Mouse (Mus musculus) heart, embryonic 10.5 days (tissue): Measurements from ENCODE around the gene Mgll. TPM values are rescaled to one million over a fixed set of nuclear protein-coding genes. Genes with fewer than 3 reads are reported as not detected.

ENCODE experiments used
- DNase-seq: peaks from one replicate; pipeline ENCODE4 v3.0.0-alpha.2; 2017; ENCODE audit warnings: low spot score
- H3K27ac ChIP-seq: fragments of 300-500 bp; sonication (generic); 2 replicates; pipeline ENCODE4 v1.5.1; 2016; ENCODE audit warnings: mild to moderate bottlenecking
- H3K27me3 ChIP-seq: fragments of 300-500 bp; sonication (generic); 2 replicates; pipeline ENCODE4 v1.6.1; 2016; ENCODE audit warnings: mild to moderate bottlenecking; ENCODE audit not compliant: poor library complexity, insufficient read depth, severe bottlenecking
- H3K36me3 ChIP-seq: fragments of 300-500 bp; sonication (generic); 2 replicates; pipeline ENCODE4 v1.6.1; 2016; ENCODE audit warnings: mild to moderate bottlenecking, moderate library complexity
- H3K4me1 ChIP-seq: fragments of 300-500 bp; sonication (generic); 2 replicates; pipeline ENCODE4 v1.6.1; 2016; ENCODE audit warnings: mild to moderate bottlenecking
- H3K4me3 ChIP-seq: fragments of 300-500 bp; sonication (generic); 2 replicates; pipeline ENCODE4 v1.5.1; 2016; ENCODE audit warnings: mild to moderate bottlenecking, moderate library complexity
- H3K9me3 ChIP-seq: fragments of 300-500 bp; sonication (generic); 2 replicates; pipeline ENCODE4 v1.6.1; 2016; ENCODE audit warnings: mild to moderate bottlenecking, moderate library complexity
- whole genome bisulfite sequencing: fragments of 180-500 bp; shearing (Covaris S2); methylation state at CpG from one replicate; pipeline ENCODE4 v1.1.7; 2016; 5-methylcytosine and 5-hydroxymethylcytosine counted together
- polyA plus RNA-seq: library from polyadenylated mRNA; unstranded; fragments of >200 nt; fragmentation: Nextera tagmentation; extraction: Ambion mirVana; gene quantifications from 2 replicates; pipeline ENCODE4 v1.2.1, GENCODE M21; 2016

Gene Mgll
- polyA plus RNA-seq, result 5.4 and 6.4 TPM in 2 replicates

DNA sequence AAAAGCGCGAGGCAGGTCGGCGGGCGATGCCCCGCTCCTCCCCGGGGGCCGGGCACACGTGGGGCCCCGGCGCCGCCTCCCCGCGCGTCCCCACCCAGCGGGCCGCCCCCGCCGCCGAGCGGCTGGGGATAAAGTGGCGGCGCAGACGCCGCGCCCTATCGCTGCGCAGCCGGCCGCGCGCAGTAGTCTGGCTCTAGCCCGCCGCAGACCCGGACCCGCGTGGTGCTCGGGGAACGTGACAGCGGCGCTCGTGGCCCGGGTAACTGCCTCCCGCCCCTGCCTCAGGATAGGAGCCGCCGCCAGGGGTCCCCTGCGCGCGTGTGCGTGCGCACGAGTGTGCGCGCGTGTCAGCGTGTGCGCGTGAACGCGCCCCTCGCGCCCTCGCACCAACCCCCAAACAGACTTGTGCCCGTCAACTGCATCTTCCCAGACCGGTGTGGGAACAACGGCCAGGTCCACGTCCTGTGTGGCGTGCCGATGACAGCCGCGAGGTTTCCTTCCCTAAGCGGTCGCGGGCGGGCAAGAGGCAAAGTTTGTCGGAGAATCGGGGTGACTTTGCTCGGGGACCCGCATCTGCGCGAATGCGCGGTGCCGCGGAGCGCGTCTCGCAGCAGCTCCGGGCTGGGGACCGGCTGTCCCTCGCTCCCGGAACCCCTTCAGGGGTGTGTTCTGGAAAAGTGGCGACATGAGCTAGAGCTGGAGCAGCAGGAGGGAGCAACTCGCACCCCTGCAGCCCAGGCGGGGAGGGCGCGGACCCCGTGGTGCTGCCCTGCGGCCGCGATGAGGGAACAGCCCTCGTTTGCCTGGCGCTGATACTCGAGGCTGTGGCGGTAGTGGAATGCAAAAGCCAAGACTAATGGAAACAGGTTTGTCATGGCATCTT, at the start of gene Mgll:
TSS of gene Mgll (plus strand) at position 100 of the 883 bp plus-strand sequence.
- Histone ChIP-seq H3K9me3 (no peaks in the 10 kb centered on the region), H3K4me1 (peaks cover 17% of the 10 kb centered on the region; the same call in 1 of the 2 replicates), H3K4me3 (peak within 1 kb of the TSS; percentile 77), H3K27ac (peak within 1 kb of the TSS; percentile 89), H3K27me3 (peaks cover 39% of the 10 kb centered on the region), H3K36me3 (no peaks in the 10 kb centered on the region)
- DNase-seq, result peak; percentile 79
- WGBS, result under 1% methylated on average over 104 of the region's 105 CpGs

GRCm38 (mm10) chr6:88675815-88676214, 48.4 kb upstream of the Mgll start:
- Histone ChIP-seq H3K27ac (no peak overlapping the region), H3K36me3 (no peaks in the 10 kb centered on the region), H3K4me1 (no peaks in the 10 kb centered on the region), H3K9me3 (no peaks in the 10 kb centered on the region), H3K4me3 (no peak overlapping the region), H3K27me3 (no peaks in the 10 kb centered on the region)
- 83% methylated on average over 2 of the region's 2 CpGs for WGBS
- DNase-seq, result no peak

- Histone ChIP-seq H3K27ac (no peak overlapping the region), H3K4me1 (no peaks in the 10 kb centered on the region), H3K27me3 (no peaks in the 10 kb centered on the region), H3K36me3 (no peaks in the 10 kb centered on the region), H3K9me3 (no peaks in the 10 kb centered on the region), H3K4me3 (no peak overlapping the region)
- no peak for DNase-seq
- WGBS, result 84% methylated on average over 6 of the region's 6 CpGs
These were observed 47.2 kb upstream of the Mgll start for GRCm38 (mm10) chr6:88676753-88677736.

DNA sequence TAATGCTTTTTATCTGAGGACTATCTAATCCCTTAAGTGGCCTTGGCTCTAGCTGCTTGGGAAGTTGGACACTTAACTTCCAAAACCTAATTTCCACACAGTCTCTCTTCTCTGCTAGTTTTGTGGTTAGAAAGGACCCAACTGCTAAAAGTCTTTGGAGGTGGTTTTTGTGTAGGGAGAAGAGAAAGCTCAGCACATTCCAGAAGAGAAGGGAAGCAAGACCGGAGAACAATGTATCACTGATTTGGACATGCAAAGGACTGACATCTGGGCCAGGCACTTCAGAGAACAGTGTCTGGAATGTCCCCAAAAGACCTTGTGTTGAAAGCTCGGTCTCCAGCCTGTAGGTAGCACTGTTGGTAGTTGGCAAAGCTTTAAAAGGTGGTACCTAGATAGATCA, 46.5 kb upstream of the Mgll start:
- Histone ChIP-seq H3K27me3 (no peaks in the 10 kb centered on the region), H3K36me3 (no peaks in the 10 kb centered on the region), H3K27ac (no peak overlapping the region), H3K9me3 (no peaks in the 10 kb centered on the region), H3K4me1 (no peaks in the 10 kb centered on the region), H3K4me3 (no peak overlapping the region)
- DNase-seq, result no peak
- WGBS, result 50% methylated on average over 2 of the region's 2 CpGs

GRCm38 (mm10) chr6:88681026-88681425, 43.2 kb upstream of the Mgll start:
- no peak for DNase-seq
- 64% methylated on average over 3 of the region's 3 CpGs for WGBS
- no peaks in the 10 kb centered on the region for H3K9me3 ChIP-seq

DNA sequence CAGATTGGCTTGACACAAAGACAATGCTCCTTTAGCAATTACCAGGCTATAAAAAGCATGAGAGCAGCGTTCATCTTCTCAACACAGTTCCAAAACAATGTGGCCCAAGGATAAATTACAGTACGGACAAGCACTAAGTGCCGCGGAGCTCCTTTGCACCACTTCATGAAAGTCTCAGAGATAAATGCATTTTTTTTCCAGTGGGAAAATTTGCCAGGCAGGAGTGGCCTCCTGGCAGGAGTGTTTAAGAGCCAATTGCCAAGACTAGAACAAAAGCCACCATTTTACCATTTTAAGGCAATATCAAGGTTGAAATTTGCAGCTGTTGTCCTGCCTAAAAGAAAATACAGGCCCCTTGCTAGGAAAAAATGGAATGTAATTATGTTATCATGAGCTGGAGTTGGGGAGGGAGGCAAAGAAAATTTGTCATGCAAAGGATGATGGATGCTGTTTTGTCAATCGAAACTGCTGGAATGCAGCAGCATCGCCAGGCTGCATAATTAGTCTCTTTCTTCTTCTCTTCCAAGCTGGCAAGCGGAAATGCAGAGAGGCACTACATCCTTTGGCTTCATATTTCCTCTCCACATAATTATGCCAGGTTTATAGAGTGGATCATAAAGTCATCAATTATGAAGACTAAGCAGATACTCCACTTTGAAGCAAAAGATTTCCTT, 40.7 kb upstream of the Mgll start:
- no peaks in the 10 kb centered on the region for H3K27me3 ChIP-seq
- no peak overlapping the region for H3K4me3 ChIP-seq
- no peak for DNase-seq
- WGBS, result 73% methylated on average over 7 of the region's 7 CpGs
- H3K4me1 ChIP-seq, result no peaks in the 10 kb centered on the region
- no peak overlapping the region for H3K27ac ChIP-seq
- no peaks in the 10 kb centered on the region for H3K36me3 ChIP-seq
- H3K9me3 ChIP-seq, result no peaks in the 10 kb centered on the region

More at GRCm38 (mm10) chr6:88681026-88681425, 43.2 kb upstream of the Mgll start:
- H3K36me3 ChIP-seq, result no peaks in the 10 kb centered on the region
- H3K4me3 ChIP-seq, result no peak overlapping the region
- H3K27ac ChIP-seq, result no peak overlapping the region
- no peaks in the 10 kb centered on the region for H3K27me3 ChIP-seq
- H3K4me1 ChIP-seq, result no peaks in the 10 kb centered on the region

DNA sequence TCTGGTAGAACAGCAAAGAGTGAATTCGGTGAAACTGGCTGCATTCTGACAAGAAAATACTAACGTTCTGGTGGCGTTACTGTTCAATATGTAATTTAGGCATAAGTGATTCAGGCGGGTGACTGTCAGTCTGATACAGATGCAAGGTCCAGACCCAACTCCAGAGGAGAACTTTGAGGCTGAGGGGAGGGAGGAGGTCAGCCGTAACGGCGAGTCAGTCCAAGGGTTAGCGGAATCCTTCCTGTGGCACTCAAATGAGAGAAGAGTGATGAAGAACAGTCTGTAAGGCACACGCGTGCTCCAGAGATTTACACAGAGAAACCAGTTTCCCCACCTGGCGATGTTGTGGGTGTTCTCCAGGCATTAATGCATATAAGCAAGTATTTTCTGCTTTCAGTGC, 36.0 kb upstream of the Mgll start:
- no peaks in the 10 kb centered on the region for H3K36me3 ChIP-seq
- WGBS, result 85% methylated on average over 11 of the region's 11 CpGs
- DNase-seq, result no peak

DNA sequence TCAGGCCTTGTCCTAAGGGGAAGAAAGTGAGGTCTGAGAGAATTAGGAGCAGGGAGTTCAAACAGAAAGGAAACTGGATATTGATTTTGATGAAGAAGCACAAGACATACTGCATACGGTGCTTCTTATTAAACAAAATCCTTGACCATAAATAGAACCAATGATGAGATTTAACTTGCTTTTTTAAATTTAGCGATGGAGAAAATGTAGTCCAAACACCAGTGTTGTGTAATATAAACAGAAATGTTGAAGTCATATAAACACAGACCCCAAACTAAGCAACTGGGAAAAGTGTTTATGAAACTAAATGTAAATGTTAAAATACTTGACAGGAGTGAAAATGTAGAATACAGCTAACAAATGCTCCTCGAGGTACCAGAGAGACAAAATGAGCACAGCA, 35.5 kb upstream of the Mgll start:
- Histone ChIP-seq H3K4me1 (no peaks in the 10 kb centered on the region), H3K9me3 (no peaks in the 10 kb centered on the region), H3K36me3 (no peaks in the 10 kb centered on the region), H3K27me3 (no peaks in the 10 kb centered on the region), H3K27ac (no peak overlapping the region), H3K4me3 (no peak overlapping the region)
- WGBS, result 80% methylated on average over 3 of the region's 3 CpGs
- DNase-seq, result no peak

More for the DNA sequence above, 36.0 kb upstream of the Mgll start:
- Histone ChIP-seq H3K9me3 (no peaks in the 10 kb centered on the region), H3K4me3 (no peak overlapping the region), H3K27me3 (no peaks in the 10 kb centered on the region), H3K27ac (no peak overlapping the region), H3K4me1 (no peaks in the 10 kb centered on the region)

- WGBS, result 49% methylated on average over 3 of the region's 3 CpGs
- H3K4me3 ChIP-seq, result no peak overlapping the region
- DNase-seq, result no peak
- H3K27me3 ChIP-seq, result no peaks in the 10 kb centered on the region
- H3K9me3 ChIP-seq, result no peaks in the 10 kb centered on the region
- no peaks in the 10 kb centered on the region for H3K4me1 ChIP-seq
- no peak overlapping the region for H3K27ac ChIP-seq
- no peaks in the 10 kb centered on the region for H3K36me3 ChIP-seq
These were observed 34.0 kb upstream of the Mgll start for GRCm38 (mm10) chr6:88690211-88690610.

DNA sequence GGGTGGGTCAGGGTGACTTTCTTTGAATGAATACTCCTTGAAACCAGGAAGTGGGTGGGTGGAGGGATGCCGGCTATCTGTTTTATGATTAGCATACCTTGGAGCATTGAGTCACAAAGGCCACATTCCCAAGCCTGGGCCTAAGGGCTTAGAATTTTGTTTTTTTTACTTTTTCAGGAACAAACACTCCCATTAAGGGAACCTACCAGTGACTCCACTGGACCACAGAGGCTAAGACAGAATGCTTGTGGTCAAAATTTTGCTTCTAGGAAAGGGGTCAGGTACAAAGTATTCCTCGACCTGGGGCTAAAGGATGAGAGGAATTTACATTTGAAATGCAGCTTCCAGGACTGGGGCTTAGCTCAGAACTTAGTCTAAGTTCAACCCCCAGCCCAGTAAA, 32.9 kb upstream of the Mgll start:
- H3K4me1 ChIP-seq, result no peaks in the 10 kb centered on the region
- no peak overlapping the region for H3K4me3 ChIP-seq
- H3K27me3 ChIP-seq, result no peaks in the 10 kb centered on the region
- H3K36me3 ChIP-seq, result no peaks in the 10 kb centered on the region
- no peak overlapping the region for H3K27ac ChIP-seq
- H3K9me3 ChIP-seq, result no peaks in the 10 kb centered on the region
- 79% methylated on average over 2 of the region's 2 CpGs for WGBS
- no peak for DNase-seq

DNA sequence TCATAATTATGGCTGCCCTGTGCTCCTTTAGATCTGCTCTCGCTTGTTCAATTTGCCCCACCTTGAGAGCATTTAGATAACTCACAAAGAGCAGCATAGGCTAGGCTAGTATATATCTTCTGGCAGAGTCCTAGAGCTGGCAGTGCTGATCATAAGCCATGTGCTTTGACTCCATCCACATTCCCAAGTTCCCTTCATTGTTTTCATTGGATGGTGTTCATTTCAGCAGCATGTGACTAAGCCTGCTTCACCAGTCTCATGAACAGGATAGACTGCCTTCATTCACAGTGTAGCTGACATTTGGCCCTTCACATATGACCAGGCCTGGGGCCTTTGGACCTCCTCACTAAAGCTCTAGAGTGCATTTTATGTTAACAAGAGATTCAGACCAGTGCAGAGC, 21.3 kb upstream of the Mgll start:
- 88% methylated on average over 1 of the region's 1 CpGs for WGBS
- DNase-seq, result no peak
- H3K4me1 ChIP-seq, result 0 out of 2 replicates have a peak, but pooled peaks cover 3% of the 10 kb centered on the region
- H3K4me3 ChIP-seq, result no peak overlapping the region
- H3K27me3 ChIP-seq, result no peaks in the 10 kb centered on the region
- no peak overlapping the region for H3K27ac ChIP-seq
- H3K9me3 ChIP-seq, result no peaks in the 10 kb centered on the region
- H3K36me3 ChIP-seq, result no peaks in the 10 kb centered on the region

- no peaks in the 10 kb centered on the region for H3K36me3 ChIP-seq
- H3K27me3 ChIP-seq, result no peaks in the 10 kb centered on the region
- 0 out of 2 replicates have a peak, but pooled peaks cover 5% of the 10 kb centered on the region for H3K4me1 ChIP-seq
- no peak overlapping the region for H3K27ac ChIP-seq
- DNase-seq, result no peak
- WGBS, result 77% methylated on average over 5 of the region's 5 CpGs
- no peaks in the 10 kb centered on the region for H3K9me3 ChIP-seq
- no peak overlapping the region for H3K4me3 ChIP-seq
These were observed 20.5 kb upstream of the Mgll start for GRCm38 (mm10) chr6:88703731-88704130.
